Mouse (Mus musculus) pancreas, adult 10 weeks (tissue): ENCODE measurements around the gene Gm13101. TPM values are rescaled to one million over a fixed set of nuclear protein-coding genes. Genes with fewer than 3 reads are reported as not detected.

ENCODE experiments used
- polyA plus RNA-seq: library from polyadenylated mRNA; stranded (reverse); fragments of 350-450 nt; fragmentation: Illumina TruSeq; extraction: RNeasy Lipid Tissue Mini Kit (QIAGEN cat#74804); gene quantifications from one replicate; pipeline ENCODE4 v1.2.3, GENCODE M21; 2015; ENCODE audit warnings: low read depth, low replicate concordance; ENCODE audit not compliant: insufficient read depth

Gm13101 gene
- polyA plus RNA-seq, result not detected

DNA sequence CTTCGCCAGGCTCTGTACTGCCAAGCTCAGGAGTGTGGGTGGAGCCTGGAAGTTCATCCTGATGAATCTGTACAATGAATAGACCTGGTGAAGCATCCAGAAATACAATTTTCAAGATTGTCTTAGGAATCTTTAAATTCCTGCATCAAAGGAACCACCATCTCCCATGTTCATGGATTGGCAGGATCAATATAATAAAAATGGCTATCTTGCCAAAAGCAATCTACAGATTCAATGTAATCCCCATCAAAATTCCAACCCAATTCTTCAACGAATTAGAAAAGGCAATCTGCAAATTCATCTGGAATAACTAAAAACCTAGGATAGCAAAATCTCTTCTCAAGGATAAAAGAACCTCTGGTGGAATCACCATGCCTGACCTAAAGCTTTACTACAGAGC is at the start of gene Gm13101:
Gene Gm13101 (minus strand): TSS at position 101 of the 400 bp plus-strand sequence.

DNA sequence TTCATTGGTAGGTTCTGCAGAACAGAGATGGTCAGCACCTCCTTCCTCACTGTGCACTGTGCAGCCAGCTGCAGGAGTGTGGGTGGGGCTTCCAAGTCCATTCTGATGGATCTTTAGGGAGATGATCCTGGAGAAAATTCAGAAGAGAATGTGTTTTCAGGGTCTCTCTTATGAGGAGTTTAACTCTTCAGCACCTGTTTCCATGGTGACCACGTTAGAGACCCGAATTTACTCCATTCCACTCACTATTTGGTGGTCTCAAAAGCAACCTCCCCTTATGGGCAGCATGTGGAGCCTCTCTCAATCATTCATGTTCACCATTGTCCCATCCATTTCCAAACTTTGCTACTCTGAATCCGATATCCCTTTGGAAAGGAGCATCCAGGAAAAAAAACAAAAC is 27.5 kb upstream of the Gm13101 start, which contains the start of gene Pramef17:
Gene Pramef17 (minus strand): TSS at position 101 of the 400 bp plus-strand sequence.

DNA sequence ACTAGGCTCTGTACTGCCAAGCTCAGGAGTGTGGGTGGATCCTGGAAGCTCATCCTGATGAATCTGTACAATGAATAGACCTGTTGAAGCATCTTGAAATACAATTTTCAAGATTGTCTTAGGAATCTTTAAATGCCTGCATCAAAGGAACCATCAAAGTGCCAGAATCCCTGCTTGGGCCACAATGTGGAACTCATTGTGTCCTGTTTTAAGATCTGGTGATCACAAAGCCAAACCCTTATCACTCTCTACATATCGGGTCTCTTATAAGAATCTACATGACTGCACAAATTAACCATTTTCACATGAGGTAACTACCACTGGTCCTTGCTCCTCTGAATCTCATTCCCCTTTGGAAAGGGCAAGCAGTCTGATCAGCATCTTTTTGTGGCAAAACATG is 15.8 kb downstream of the Gm13101 start, which contains the start of gene Pramef25:
Gene Pramef25 (minus strand): TSS at position 101 of the 400 bp plus-strand sequence.

Other genes starting within 250 kb of the Gm13101 start
- gene Gm13078, start 247.5 kb downstream of the Gm13101 start, polyA plus RNA-seq, result not detected
- gene Gm13023, start 177.6 kb downstream of the Gm13101 start, polyA plus RNA-seq, result not detected
- gene Gm13084, start 150.9 kb downstream of the Gm13101 start, polyA plus RNA-seq, result not detected
- gene Gm13103, start 120.5 kb downstream of the Gm13101 start, polyA plus RNA-seq, result not detected
- not detected for gene Pramef6, start 66.6 kb downstream of the Gm13101 start, polyA plus RNA-seq
- not detected for gene Pramef25, start 15.9 kb downstream of the Gm13101 start, polyA plus RNA-seq
- not detected for gene Pramef17, start 27.4 kb upstream of the Gm13101 start, polyA plus RNA-seq
- not detected for gene Pramel4, start 92.2 kb upstream of the Gm13101 start, polyA plus RNA-seq
- gene Gm13102, start 139.5 kb upstream of the Gm13101 start, polyA plus RNA-seq, result not detected
- gene Oog3, start 195.7 kb upstream of the Gm13101 start, polyA plus RNA-seq, result not detected
- not detected for gene Oog2, start 223.8 kb upstream of the Gm13101 start, polyA plus RNA-seq
- gene C87977, start 246.4 kb upstream of the Gm13101 start, polyA plus RNA-seq, result not detected